Mouse (Mus musculus) kidney, embryonic 16.5 days (tissue): Measurements from ENCODE around the gene Tsga10ip. TPM values are rescaled to one million over a fixed set of nuclear protein-coding genes. Genes with fewer than 3 reads are reported as not detected.

Experiments used
- ATAC-seq: fragments of 200-750 bp; cut with Nextera tagmentation; 2 replicates; pipeline ENCODE4 v1.8.0; 2017; ENCODE audit warnings: moderate TSS enrichment; ENCODE audit not compliant: low FRiP score, low TSS enrichment
- H3K27ac ChIP-seq: fragments of 300-500 bp; sonication (generic); 2 replicates; pipeline ENCODE4 v1.5.1; 2014; ENCODE audit warnings: low read length
- H3K27me3 ChIP-seq: fragments of 300-500 bp; sonication (generic); 2 replicates; pipeline ENCODE4 v1.6.1; 2014; ENCODE audit warnings: low read length, control low read depth, mixed read lengths; ENCODE audit not compliant: insufficient read depth
- H3K36me3 ChIP-seq: fragments of 300-500 bp; sonication (generic); 2 replicates; pipeline ENCODE4 v1.6.1; 2014; ENCODE audit warnings: low read length, control low read depth, mixed read lengths; ENCODE audit not compliant: insufficient read depth
- H3K4me1 ChIP-seq: fragments of 300-500 bp; sonication (generic); 2 replicates; pipeline ENCODE4 v1.6.1; 2014; ENCODE audit warnings: low read length, control low read depth, mixed read lengths; ENCODE audit not compliant: insufficient read depth
- H3K4me2 ChIP-seq: fragments of 300-500 bp; sonication (generic); replicated peaks from 2 replicates; pipeline ENCODE4 v1.6.1; 2014; ENCODE audit warnings: low read depth, low read length
- H3K4me3 ChIP-seq: fragments of 300-500 bp; sonication (generic); 2 replicates; pipeline ENCODE4 v1.5.1; 2014; ENCODE audit warnings: mild to moderate bottlenecking, low read length
- H3K9ac ChIP-seq: fragments of 300-500 bp; sonication (generic); replicated peaks from 2 replicates; pipeline ENCODE4 v1.6.1; 2014; ENCODE audit warnings: low read length
- H3K9me3 ChIP-seq: fragments of 300-500 bp; sonication (generic); 2 replicates; pipeline ENCODE4 v1.6.1; 2016; ENCODE audit warnings: low read length, control low read depth
- WGBS: fragments of 180-500 bp; shearing (Covaris S2); extraction: QIAGEN DNeasy Blood & Tissue Kit; methylation state at CpG from one replicate; pipeline ENCODE4 v1.1.7; 2014; 5-methylcytosine and 5-hydroxymethylcytosine counted together
- polyA plus RNA-seq: library from polyadenylated mRNA; unstranded; fragments of >200 nt; fragmentation: Nextera tagmentation; extraction: Ambion mirVana; gene quantifications from 2 replicates; pipeline ENCODE4 v1.2.1, GENCODE M21; 2015

Gene Tsga10ip
- polyA plus RNA-seq, 1 experiment from 2014 or later = 0.41 TPM

- ATAC-seq = peak; percentile 73; the same call in 1 of the 2 replicates
- H3K4me1 ChIP-seq = peaks cover 15% of the 10 kb centered on the region
- peak overlapping the region; percentile 73 for H3K4me2 ChIP-seq
- peak overlapping the region; percentile 67 for H3K9ac ChIP-seq
- peak overlapping the region; percentile 42 for H3K4me3 ChIP-seq
- no peaks in the 10 kb centered on the region for H3K9me3 ChIP-seq
- no peaks in the 10 kb centered on the region for H3K36me3 ChIP-seq
- 6% methylated on average over 16 of the region's 16 CpGs for whole genome bisulfite sequencing
- peak overlapping the region; percentile 77 for H3K27ac ChIP-seq
- H3K27me3 ChIP-seq = no peaks in the 10 kb centered on the region
Observed at GRCm38 (mm10) chr19:5432992-5433852, 30.9 kb upstream of the Tsga10ip start.

- no peak overlapping the region for H3K4me2 ChIP-seq
- ATAC-seq = no peak
- H3K4me1 ChIP-seq = peaks cover 16% of the 10 kb centered on the region
- H3K27ac ChIP-seq = no peak overlapping the region
- H3K36me3 ChIP-seq = peaks cover 3% of the 10 kb centered on the region; the same call in 1 of the 2 replicates
- H3K9ac ChIP-seq = no peak overlapping the region
- WGBS = 67% methylated on average over 4 of the region's 4 CpGs
- no peak overlapping the region for H3K4me3 ChIP-seq
- no peaks in the 10 kb centered on the region for H3K9me3 ChIP-seq
- H3K27me3 ChIP-seq = no peaks in the 10 kb centered on the region
Observed at GRCm38 (mm10) chr19:5431911-5432464, 29.7 kb upstream of the Tsga10ip start.

DNA sequence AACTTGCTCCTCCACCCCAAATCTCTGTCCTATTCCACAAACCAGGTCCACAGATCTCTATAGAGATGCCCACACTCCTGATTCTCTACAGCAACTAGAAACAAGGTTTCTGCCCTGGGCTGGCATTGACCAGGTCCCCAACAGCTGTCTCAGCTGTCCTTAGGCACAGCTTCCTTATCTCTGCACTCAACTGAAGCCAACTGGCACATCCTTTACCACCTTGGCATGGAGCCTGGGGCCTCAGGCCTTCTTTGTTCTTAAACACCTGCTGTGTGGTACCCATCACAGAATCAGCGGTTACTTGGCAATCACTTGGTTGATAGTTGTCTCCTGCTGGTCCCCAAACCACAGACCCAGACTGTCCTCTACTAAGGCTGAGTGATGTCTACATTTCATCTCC lies 28.1 kb upstream of the Tsga10ip start:
- no peaks in the 10 kb centered on the region for H3K27me3 ChIP-seq
- peaks cover 12% of the 10 kb centered on the region for H3K36me3 ChIP-seq
- 90% methylated on average over 1 of the region's 1 CpGs for WGBS
- H3K27ac ChIP-seq = no peak overlapping the region
- no peaks in the 10 kb centered on the region for H3K9me3 ChIP-seq
- H3K4me2 ChIP-seq = no peak overlapping the region
- H3K4me1 ChIP-seq = peaks cover 29% of the 10 kb centered on the region
- no peak for ATAC-seq
- no peak overlapping the region for H3K4me3 ChIP-seq
- H3K9ac ChIP-seq = no peak overlapping the region

- Histone ChIP-seq H3K36me3 (peaks cover 12% of the 10 kb centered on the region), H3K4me3 (no peak overlapping the region), H3K27ac (no peak overlapping the region), H3K9ac (no peak overlapping the region), H3K9me3 (no peaks in the 10 kb centered on the region), H3K4me1 (peaks cover 29% of the 10 kb centered on the region), H3K4me2 (no peak overlapping the region), H3K27me3 (no peaks in the 10 kb centered on the region)
- no peak for ATAC-seq
- WGBS = 72% methylated on average over 8 of the region's 8 CpGs
Observed at GRCm38 (mm10) chr19:5429806-5430205, 27.5 kb upstream of the Tsga10ip start.

DNA sequence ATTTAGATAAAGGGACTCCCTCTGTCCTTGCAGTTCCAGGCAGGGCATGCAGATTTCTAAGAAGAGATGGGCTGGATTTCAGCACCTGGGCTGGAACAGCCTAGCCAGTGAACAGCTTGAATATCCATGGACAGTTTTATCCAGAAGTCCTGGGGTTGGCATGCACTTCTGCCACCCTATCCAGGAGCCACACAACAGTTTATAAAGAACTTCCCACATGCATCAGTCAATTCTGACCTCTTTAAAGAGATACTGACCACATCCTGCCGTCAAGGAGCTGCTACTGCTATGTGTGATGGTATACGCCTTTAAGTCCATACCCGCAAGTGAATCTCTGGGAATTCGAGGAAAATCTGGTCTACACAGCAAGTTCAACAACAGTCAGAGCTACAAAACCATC lies 26.9 kb upstream of the Tsga10ip start:
- Histone ChIP-seq H3K27ac (no peak overlapping the region), H3K9ac (no peak overlapping the region), H3K36me3 (peaks cover 12% of the 10 kb centered on the region), H3K4me3 (no peak overlapping the region), H3K9me3 (no peaks in the 10 kb centered on the region), H3K27me3 (no peaks in the 10 kb centered on the region), H3K4me1 (peaks cover 29% of the 10 kb centered on the region), H3K4me2 (no peak overlapping the region)
- ATAC-seq = no peak
- WGBS = 77% methylated on average over 4 of the region's 4 CpGs

DNA sequence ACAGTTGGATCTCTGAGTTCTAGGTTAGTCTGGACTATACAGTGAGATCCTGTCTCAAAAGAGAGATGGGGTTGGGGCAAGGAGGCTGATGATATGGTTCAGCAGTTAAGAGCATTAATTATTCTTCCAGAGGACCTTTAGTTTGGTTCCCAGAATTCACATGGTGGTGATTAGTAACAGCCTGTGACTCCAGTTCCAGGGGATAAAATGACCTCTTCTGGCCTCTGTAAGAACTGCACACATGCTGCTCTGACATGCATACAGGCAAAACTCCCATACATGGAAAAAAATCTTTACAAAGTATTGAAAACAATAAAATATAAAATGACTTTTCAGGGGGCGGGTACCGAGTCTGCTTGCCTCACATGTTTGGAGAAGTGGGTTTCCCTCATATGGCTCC lies 25.8 kb upstream of the Tsga10ip start:
- 83% methylated on average over 2 of the region's 2 CpGs for WGBS
- Histone ChIP-seq H3K4me3 (no peak overlapping the region), H3K4me2 (no peak overlapping the region), H3K9me3 (no peaks in the 10 kb centered on the region), H3K27ac (no peak overlapping the region), H3K27me3 (no peaks in the 10 kb centered on the region), H3K36me3 (peaks cover 12% of the 10 kb centered on the region), H3K9ac (no peak overlapping the region), H3K4me1 (peaks cover 27% of the 10 kb centered on the region)
- ATAC-seq = no peak

- Histone ChIP-seq H3K4me3 (no peak overlapping the region), H3K36me3 (peaks cover 20% of the 10 kb centered on the region), H3K4me2 (no peak overlapping the region), H3K9me3 (no peaks in the 10 kb centered on the region), H3K9ac (peak overlapping the region; percentile 5; the same call in 1 of the 2 replicates), H3K27me3 (no peaks in the 10 kb centered on the region), H3K27ac (no peak overlapping the region), H3K4me1 (peaks cover 29% of the 10 kb centered on the region)
- ATAC-seq = no peak
- WGBS = 90% methylated on average over 13 of the region's 13 CpGs
Observed at GRCm38 (mm10) chr19:5426640-5427290, 24.4 kb upstream of the Tsga10ip start.

GRCm38 (mm10) chr19:5425906-5426565 lies 23.7 kb upstream of the Tsga10ip start:
- peaks cover 26% of the 10 kb centered on the region for H3K36me3 ChIP-seq
- H3K9me3 ChIP-seq = no peaks in the 10 kb centered on the region
- whole genome bisulfite sequencing = 81% methylated on average over 18 of the region's 18 CpGs
- H3K4me1 ChIP-seq = peaks cover 29% of the 10 kb centered on the region
- peak overlapping the region; percentile 62 for H3K4me3 ChIP-seq
- H3K4me2 ChIP-seq = peak overlapping the region; percentile 88
- peak overlapping the region; percentile 83 for H3K9ac ChIP-seq
- ATAC-seq = no peak
- no peaks in the 10 kb centered on the region for H3K27me3 ChIP-seq
- peak overlapping the region; percentile 57; the same call in 1 of the 2 replicates for H3K27ac ChIP-seq

DNA sequence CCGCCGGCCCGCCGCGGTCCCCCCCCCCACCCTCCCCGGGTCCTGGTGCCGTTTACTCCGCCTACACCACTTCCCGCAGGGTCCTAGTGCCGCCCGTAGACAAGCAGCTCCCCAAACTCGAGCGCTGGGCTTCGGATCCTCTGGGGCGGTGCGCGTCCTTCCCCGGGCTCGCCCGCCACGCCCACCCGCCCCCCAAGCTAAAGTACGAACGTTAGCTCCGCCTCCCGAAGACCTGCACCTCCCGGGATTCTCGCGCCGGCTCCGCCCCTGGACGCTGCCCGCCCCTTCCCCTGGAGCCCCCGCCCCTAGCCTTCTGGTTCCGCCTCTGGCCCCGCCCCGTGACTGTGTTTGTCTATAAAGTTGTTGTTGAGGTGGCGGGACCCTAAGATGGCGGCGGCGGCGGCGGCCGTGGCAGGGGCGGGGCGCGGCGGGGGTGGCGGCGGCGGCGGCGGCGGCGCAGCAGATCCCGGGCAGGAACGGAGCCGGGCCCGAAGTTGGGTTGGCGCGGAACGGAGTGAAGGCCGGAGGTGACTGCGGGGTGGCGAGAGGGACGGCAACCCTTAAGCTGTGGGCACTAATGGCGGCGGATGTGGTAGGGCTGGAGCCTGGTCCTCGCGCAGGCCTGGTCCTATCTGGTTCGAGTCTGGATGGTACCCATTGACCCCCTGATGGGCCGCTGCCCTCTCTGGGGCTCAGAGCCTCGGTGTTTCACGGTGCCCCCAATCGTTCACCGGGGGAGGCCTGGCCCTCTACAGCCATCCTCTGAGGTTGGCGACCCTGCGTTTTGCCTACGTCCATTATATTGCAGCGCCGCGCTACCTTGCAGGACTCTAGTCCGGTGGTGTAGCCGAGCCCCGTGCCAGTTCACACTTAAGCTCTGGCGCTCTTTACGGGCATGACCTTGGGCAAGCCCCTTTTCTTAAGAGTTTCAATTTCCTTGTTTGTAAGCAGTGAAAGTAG lies 22.7 kb upstream of the Tsga10ip start, which contains the start of the genes Drap1 and AI837181:
Gene Drap1 (minus strand): TSS at position 198 of the 960 bp plus-strand sequence.
Gene AI837181 (plus strand): TSS at position 363 of the 960 bp plus-strand sequence.
- peaks cover 36% of the 10 kb centered on the region for H3K36me3 ChIP-seq
- H3K27me3 ChIP-seq = no peaks in the 10 kb centered on the region
- H3K4me1 ChIP-seq = peaks cover 29% of the 10 kb centered on the region
- peak; percentile 95 for ATAC-seq
- peak within 1 kb of the TSS; percentile 88 for H3K4me2 ChIP-seq
- peak within 1 kb of the TSS; percentile 93 for H3K27ac ChIP-seq
- no peaks in the 10 kb centered on the region for H3K9me3 ChIP-seq
- WGBS = under 1% methylated on average over 67 of the region's 87 CpGs
- H3K4me3 ChIP-seq = peak within 1 kb of the TSS; percentile 62
- peak within 1 kb of the TSS; percentile 87 for H3K9ac ChIP-seq
